Mouse (Mus musculus) hematopoietic stem cell, adult 5-6 weeks (primary cell): ENCODE data around the gene Arap1. TPM values are rescaled to one million over a fixed set of nuclear protein-coding genes. Genes with fewer than 3 reads are reported as not detected.

Source experiments
- ATAC-seq, 2 experiments: fragments of 125-278 bp in 1 of 2; replicated peaks in 1 of 2; 2 replicates each; pipeline ENCODE4 v1.8.0; 2016 to 2017; ENCODE audit warnings: inconsistent platforms in 2 of 2, mild to moderate bottlenecking in 2 of 2, moderate number of reproducible peaks in 2 of 2, low read depth in 1 of 2, moderate TSS enrichment in 1 of 2; ENCODE audit not compliant: low FRiP score in 2 of 2, poor library complexity in 2 of 2, severe bottlenecking in 2 of 2, insufficient read depth in 1 of 2, low TSS enrichment in 1 of 2
- total RNA-seq: library from RNA; stranded (forward); fragments of 172-1452, 232-1000 nt; gene quantifications from 2 replicates; pipeline ENCODE4 v1.2.3, GENCODE M21; 2017

The Arap1 gene
- total RNA-seq, 1 experiment from 2014 or later: 117 TPM

DNA sequence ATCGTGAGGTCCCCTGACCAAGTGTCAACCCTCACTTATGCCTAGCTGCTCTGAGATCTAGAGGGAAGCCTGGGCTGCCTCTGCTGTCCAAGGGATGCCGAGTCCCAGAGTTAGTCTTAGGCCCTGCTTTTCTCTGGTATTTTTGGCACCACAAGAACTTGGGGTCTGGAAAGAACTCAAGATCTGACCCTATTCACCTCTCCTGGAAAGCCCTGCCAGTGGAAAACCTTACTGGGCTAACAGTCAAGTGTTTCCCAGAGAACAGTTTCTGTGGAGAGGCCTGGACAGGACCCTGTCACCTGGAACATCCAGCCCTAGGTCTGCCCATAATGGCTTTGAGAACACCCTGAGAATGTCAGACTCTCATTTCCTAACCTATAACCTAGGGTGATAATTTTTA is 876 bp upstream of the Arap1 start:
- ATAC-seq: no peak

- no peak for ATAC-seq
These were observed 445 bp downstream of the Arap1 start for GRCm38 (mm10) chr7:101348312-101348711.

- ATAC-seq: no peak
These were observed 2.0 kb downstream of the Arap1 start for GRCm38 (mm10) chr7:101349861-101350260.

GRCm38 (mm10) chr7:101352404-101352803 is 4.5 kb downstream of the Arap1 start:
- peak; percentile 34 to 38; a peak in 3 of 4 replicates for ATAC-seq

DNA sequence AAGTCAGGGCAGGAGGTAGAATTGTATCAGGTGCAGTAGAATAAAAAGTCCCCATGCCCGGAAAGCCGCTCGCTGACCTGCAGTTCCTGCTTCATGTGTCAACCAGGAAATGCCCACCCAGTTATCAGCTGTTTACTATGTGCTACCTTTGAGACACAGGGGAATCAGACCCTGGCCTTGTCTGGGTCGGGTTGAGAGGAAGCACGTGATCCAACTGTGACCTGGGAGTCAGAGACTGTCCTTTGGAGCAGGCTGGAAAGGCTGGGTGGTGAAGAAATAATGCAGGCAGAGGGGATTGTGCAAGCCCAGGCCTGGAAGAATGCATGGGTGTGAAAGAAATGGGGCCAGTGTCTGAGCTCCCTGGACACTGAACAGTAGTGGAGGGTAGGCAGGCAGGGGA is 6.6 kb downstream of the Arap1 start:
- 0 out of 4 replicates have a peak, but pooled peaks of 1 of the 2 experiments have one; percentile 2 for ATAC-seq

- ATAC-seq: no peak
These were observed 7.8 kb downstream of the Arap1 start for GRCm38 (mm10) chr7:101355551-101356100.

GRCm38 (mm10) chr7:101356868-101357267 is 9.0 kb downstream of the Arap1 start:
- peak; percentile 14 to 44; a peak in 3 of 4 replicates for ATAC-seq

GRCm38 (mm10) chr7:101360406-101360805 is 12.5 kb downstream of the Arap1 start:
- ATAC-seq: no peak

- peak in 1 of 2 experiments; percentile 15; a peak in 3 of 4 replicates for ATAC-seq
These were observed 13.2 kb downstream of the Arap1 start for GRCm38 (mm10) chr7:101361021-101361420.

DNA sequence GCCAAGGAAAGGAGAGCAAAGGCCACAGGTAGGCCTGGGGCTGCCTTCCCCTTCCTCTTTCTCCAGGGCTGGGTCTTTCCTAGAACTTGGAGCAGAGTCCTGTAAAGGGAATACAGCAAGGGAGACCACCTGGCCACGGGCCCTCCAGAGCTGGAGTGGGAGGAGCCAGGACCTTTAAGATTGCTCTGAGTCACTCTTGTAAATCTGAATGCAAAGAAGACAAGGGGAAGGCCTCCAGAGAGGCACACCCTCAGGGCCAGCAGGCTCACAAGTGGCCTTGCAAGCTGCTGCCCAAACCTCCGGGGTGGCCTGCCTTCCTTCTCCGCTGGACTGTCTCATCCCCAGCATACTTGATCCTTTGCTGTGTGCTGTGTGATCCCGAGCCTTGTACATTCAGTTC is 13.9 kb downstream of the Arap1 start:
- ATAC-seq: no peak

DNA sequence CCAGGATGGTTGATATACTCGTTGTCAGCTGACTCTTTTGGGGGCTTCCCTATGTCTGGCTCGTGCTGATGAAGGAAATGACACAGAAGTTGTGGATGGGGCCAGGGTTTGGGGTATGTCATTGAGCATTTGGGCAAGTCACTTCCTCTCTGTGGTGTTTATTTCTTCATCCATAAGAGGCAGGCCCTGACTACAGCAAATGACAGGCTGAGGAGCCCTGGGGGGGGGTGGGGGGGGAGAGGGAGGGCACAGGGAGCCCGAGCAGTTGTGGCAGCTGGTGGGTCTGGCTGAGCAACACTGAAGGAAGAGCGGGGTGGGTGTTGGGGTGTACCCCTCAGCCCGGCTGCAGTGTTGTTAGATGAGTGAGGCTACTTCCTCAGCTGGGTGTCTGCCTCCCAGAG is 14.9 kb downstream of the Arap1 start:
- peak; percentile 78 to 83 for ATAC-seq

DNA sequence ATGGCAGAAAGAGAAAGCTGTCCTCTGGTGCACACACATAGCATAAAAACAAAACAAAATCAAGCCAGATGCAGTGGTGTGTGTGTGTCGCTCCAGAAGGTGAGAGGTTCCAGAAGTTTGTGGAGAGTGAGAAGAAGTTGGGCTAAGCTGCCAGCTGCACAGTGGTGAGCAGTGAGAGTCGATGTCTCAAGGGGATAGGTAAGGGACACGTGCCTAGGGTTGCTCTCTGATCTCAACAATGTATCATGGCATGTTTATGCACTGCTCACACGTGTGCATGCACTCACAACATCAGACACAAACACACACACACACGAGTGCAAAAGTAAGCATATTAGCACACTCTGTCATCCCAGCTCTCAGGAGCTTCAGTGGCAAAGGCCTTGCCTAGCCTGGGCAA is 16.0 kb downstream of the Arap1 start:
- no peak for ATAC-seq

DNA sequence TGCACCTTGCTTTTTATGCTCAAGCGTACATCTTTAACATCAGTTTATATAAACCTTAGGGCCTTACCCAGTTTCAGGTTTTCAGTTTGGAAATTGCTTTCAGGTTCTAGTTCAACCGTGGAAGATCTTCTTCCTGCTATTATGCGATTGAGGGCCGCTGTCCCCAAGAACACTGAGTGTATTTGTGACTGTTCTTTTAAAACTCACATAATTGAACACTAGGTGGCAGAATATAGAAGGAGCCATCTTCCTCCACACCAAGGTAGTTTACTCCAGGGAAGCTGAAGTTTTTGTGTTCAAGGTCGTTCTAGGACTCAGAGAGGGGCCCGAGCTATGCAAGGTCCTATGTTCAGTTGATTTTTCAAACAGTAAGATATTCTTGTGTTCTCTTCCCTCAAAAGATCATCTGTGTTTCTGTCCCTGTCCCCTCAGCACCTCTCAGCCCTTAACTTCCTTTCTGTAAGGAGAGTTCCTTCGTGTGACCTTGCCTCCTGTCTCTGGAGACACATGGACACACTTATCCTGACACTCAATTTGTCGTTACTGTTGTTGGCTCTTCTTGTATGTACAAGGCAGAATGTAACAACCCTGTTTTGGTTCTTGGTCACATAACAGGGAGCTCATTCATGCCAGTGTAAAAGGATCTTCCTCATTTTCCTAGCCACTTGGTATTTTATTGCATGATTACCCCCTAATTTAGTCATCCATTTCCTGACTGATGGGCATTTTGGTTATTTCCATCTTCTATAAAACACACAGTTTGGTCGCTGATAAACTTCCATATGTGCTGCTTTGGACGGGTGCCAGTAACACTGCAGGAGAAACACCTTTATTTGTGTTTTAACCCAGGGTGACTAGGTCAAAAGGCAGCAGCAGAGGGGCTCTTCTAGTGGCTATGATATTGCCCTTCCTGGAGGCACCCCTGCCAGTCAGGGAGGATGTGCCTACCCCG is 20.3 kb downstream of the Arap1 start:
- ATAC-seq: 0 out of 4 replicates have a peak, but pooled peaks of 1 of the 2 experiments have one; percentile 23

- ATAC-seq: no peak
These were observed 21.8 kb downstream of the Arap1 start for GRCm38 (mm10) chr7:101369666-101370065.

GRCm38 (mm10) chr7:101373082-101373481 is 25.2 kb downstream of the Arap1 start:
- ATAC-seq: no peak

GRCm38 (mm10) chr7:101374155-101374554 is 26.3 kb downstream of the Arap1 start:
- ATAC-seq: peak in 1 of 2 experiments; percentile 12; a peak in 1 of 4 replicates

DNA sequence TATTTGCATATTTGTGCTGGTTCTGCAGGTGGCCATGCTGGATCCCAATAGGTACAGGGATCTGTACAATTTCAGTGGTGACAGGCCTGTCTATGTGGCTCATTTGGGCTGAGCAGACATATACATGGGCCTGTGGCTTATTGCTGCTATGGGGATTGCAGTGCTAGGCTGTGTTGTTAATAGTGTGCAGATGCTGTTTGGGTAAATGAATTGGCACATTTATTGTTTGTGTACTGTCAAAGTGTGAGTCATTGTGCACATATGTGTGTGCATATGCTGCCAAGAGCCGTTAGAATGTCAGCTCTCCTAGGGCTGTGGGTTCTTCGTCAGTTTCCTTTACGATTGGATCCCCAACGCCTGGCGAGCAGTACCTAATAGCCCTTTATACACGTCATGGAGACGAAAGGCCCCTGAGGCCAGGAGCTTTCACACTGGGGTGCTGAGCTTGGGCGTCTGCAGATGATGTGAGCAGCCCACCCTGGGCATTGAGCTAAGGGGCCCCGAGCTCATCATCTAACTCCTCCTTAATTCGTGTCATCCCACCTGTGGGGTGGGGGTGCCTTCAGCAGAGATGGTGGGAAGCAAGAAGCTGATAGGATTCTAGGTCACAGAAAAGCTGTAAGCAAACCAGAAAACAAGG is 29.0 kb downstream of the Arap1 start:
- ATAC-seq: no peak

DNA sequence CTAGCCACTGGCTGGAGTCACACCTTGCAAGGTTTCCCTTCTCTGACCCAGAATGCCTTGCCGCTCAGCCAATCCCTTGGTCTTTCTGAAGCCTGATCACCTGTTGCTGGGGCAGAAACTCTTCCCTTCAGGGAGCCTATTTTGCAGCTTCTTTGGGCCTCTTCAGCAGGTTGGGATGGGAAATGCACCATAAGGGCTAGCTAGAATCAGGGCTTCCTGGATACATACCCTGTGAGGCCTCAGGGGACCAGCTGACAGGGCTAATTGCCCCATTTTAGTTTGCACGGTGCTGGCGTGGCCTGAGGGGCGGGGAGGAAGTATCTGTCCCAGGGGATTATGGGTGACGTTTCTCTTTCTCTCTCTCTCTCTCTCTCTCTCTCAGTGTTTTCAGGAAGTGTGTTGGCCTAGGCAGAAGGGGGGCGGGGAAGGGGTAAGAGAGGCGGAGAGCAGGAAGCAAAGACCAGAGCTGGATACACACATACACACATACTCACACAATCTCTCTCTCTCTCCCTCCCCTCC is 29.9 kb downstream of the Arap1 start:
- ATAC-seq: peak; percentile 51 to 63
